Mouse (Mus musculus) limb, embryonic 11.5 days (tissue): ENCODE measurements around the gene Pfkl. TPM values are rescaled to one million over a fixed set of nuclear protein-coding genes. Genes with fewer than 3 reads are reported as not detected.
A peak's percentile ranks its signal among the peaks of the same experiment; 100 is the strongest.
"Not testable (repeated sequence)": the region's sequence is repeated elsewhere in the genome, so short reads cannot be mapped to it uniquely, and the experiment has no call there.

Experiments used
- ATAC-seq: fragments of 200-750 bp; cut with Nextera tagmentation; 2 replicates; pipeline ENCODE4 v1.8.0; 2017; ENCODE audit warnings: low read depth; ENCODE audit not compliant: insufficient number of reproducible peaks, low FRiP score, low TSS enrichment
- DNase-seq: peaks from one replicate; pipeline ENCODE4 v3.0.0-alpha.2; 2015; ENCODE audit warnings: low spot score
- H3K27ac ChIP-seq: fragments of 300-500 bp; sonication (generic); replicated peaks from 2 replicates; pipeline ENCODE4 v1.5.1; 2014; ENCODE audit warnings: low read depth, mild to moderate bottlenecking, low read length
- H3K27me3 ChIP-seq: fragments of 300-500 bp; sonication (generic); 2 replicates; pipeline ENCODE4 v1.6.1; 2014; ENCODE audit warnings: mild to moderate bottlenecking, low read length, mixed read lengths; ENCODE audit not compliant: control insufficient read depth, insufficient read depth
- H3K36me3 ChIP-seq: fragments of 300-500 bp; sonication (generic); 2 replicates; pipeline ENCODE4 v1.6.1; 2014; ENCODE audit warnings: mild to moderate bottlenecking, low read length, moderate library complexity, mixed read lengths; ENCODE audit not compliant: control insufficient read depth, insufficient read depth
- H3K4me1 ChIP-seq: fragments of 300-500 bp; sonication (generic); 2 replicates; pipeline ENCODE4 v1.6.1; 2014; ENCODE audit warnings: low read length, mixed read lengths; ENCODE audit not compliant: control insufficient read depth, insufficient read depth
- H3K4me2 ChIP-seq: fragments of 300-500 bp; sonication (generic); 2 replicates; pipeline ENCODE4 v1.6.1; 2014; ENCODE audit warnings: low read depth, mild to moderate bottlenecking, moderate library complexity; ENCODE audit not compliant: severe bottlenecking
- H3K4me3 ChIP-seq: fragments of 300-500 bp; sonication (generic); 2 replicates; pipeline ENCODE4 v1.5.1; 2014; ENCODE audit warnings: low read depth, low read length
- H3K9ac ChIP-seq: fragments of 300-500 bp; sonication (generic); 2 replicates; pipeline ENCODE4 v1.6.1; 2014; ENCODE audit warnings: mild to moderate bottlenecking, low read length
- H3K9me3 ChIP-seq: fragments of 300-500 bp; sonication (generic); 2 replicates; pipeline ENCODE4 v1.6.1; 2016; ENCODE audit warnings: low read length; ENCODE audit not compliant: control insufficient read depth
- WGBS: fragments of 180-500 bp; shearing (Covaris S2); extraction: QIAGEN DNeasy Blood & Tissue Kit; methylation state at CpG from one replicate; pipeline ENCODE4 v1.1.7; 2014; 5-methylcytosine and 5-hydroxymethylcytosine counted together
- polyA plus RNA-seq: library from polyadenylated mRNA; unstranded; fragments of >200 nt; fragmentation: Nextera tagmentation; extraction: Ambion mirVana; gene quantifications from 2 replicates; pipeline ENCODE4 v1.2.1, GENCODE M21; 2014

The Pfkl gene
- polyA plus RNA-seq, 1 experiment from 2014 or later, result 161 TPM

DNA sequence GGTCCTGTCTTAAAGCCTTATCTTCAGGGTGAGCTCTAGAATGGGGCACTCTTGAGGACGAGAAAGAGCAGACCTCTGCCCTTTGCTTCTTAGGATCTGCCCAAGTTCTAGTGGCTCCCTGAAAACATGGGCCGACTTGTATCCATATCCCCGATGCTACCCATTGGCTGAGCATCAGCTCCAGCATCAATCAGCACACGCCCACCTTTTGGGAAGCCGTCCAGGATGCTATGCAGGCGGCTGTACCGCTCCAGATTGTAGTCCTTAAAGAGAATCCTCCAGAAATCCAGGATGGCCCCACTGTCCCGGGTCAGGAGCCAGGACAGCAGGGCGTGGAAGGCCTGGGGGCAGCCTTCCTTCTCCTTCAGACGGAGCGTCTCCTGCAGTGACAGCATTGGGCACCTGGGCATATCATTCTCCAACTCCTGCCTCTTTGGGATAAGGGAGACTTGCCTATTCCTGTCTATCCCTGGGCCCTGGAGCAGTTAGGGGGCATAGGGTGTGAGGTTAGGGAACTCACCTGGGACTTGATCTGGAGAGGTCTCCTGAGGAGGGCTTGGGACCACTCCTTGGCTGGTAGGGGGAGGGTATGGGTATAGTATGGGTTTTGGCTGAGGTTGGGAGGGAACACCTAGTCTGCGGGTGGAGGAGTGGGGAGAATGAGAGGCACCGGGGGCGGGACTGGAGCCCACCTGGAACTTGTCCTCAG lies 33.0 kb upstream of the Pfkl start:
- H3K9ac ChIP-seq, result 0 out of 2 replicates have a peak overlapping the region, but pooled peaks have one; percentile 5
- WGBS, result 60% methylated on average over 14 of the region's 14 CpGs
- peak; percentile 36; the same call in 1 of the 2 replicates for ATAC-seq

DNA sequence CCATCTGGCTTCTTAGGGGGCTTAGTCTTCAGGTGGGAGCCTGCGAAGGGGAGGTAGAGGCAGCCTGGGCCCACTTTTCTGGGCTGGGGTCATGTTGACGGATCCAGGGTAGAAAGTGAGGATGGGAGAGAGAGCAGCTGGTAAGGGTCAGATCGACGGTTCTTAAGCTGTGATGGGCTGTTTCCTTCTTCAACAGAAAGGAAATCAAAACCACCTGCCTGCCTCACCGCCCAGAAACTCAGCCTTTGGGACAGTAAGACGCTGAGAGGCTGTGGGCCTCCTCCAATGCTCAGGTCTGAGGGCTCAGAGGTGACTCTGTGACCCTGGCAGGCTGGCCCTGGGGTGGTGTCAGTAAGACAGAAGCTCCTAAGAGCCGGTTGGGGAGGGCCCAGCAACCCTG lies 32.2 kb upstream of the Pfkl start:
- H3K9ac ChIP-seq, result no peak overlapping the region
- WGBS, result 33% methylated on average over 7 of the region's 7 CpGs

More for the DNA sequence above, 33.0 kb upstream of the Pfkl start:
- no peak for DNase-seq
- H3K4me3 ChIP-seq, result no peak overlapping the region
- H3K9me3 ChIP-seq, result no peaks in the 10 kb centered on the region
- no peak overlapping the region for H3K27ac ChIP-seq
- no peaks in the 10 kb centered on the region for H3K36me3 ChIP-seq
- 0 out of 2 replicates have a peak, but pooled peaks cover 2% of the 10 kb centered on the region for H3K4me1 ChIP-seq
- H3K27me3 ChIP-seq, result no peaks in the 10 kb centered on the region
- peak overlapping the region; percentile 34; the same call in 1 of the 2 replicates for H3K4me2 ChIP-seq

DNA sequence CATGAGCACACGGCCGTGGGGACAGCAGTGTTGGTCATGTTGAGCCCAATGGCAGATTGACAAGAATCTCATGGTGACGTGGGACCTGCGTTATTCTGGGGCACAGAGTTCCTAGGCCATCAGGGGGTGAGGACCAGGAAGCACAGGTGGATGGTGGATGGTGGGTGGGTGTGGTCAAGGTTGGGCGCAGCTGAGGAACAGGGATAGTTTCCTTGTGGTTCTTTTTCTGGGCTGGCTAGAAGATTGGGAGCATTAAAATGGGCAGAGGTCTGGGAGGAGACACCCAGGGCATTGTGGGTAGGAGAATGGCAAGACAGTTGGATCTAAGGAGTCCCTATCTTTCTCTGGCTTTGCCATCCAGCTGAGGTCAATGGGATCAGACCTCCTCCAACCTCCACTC lies 31.8 kb upstream of the Pfkl start, which contains the start of gene Dnmt3l:
Dnmt3l (plus strand) TSS at position 301 of the 400 bp plus-strand sequence.
- Histone ChIP-seq H3K4me1 (0 out of 2 replicates have a peak, but pooled peaks cover 2% of the 10 kb centered on the region), H3K27ac (no peak within 1 kb of the TSS), H3K9me3 (no peaks in the 10 kb centered on the region), H3K9ac (no peak within 1 kb of the TSS), H3K4me2 (no peak within 1 kb of the TSS), H3K27me3 (no peaks in the 10 kb centered on the region), H3K36me3 (no peaks in the 10 kb centered on the region), H3K4me3 (no peak within 1 kb of the TSS)
- DNase-seq (no peak), ATAC-seq (no peak)
- 95% methylated on average over 5 of the region's 5 CpGs for WGBS

More for the DNA sequence above, 32.2 kb upstream of the Pfkl start:
- Histone ChIP-seq H3K27ac (no peak overlapping the region), H3K36me3 (no peaks in the 10 kb centered on the region), H3K4me3 (no peak overlapping the region), H3K4me2 (no peak overlapping the region), H3K4me1 (0 out of 2 replicates have a peak, but pooled peaks cover 2% of the 10 kb centered on the region), H3K27me3 (no peaks in the 10 kb centered on the region), H3K9me3 (no peaks in the 10 kb centered on the region)
- no peak for ATAC-seq
- DNase-seq, result peak; percentile 32

DNA sequence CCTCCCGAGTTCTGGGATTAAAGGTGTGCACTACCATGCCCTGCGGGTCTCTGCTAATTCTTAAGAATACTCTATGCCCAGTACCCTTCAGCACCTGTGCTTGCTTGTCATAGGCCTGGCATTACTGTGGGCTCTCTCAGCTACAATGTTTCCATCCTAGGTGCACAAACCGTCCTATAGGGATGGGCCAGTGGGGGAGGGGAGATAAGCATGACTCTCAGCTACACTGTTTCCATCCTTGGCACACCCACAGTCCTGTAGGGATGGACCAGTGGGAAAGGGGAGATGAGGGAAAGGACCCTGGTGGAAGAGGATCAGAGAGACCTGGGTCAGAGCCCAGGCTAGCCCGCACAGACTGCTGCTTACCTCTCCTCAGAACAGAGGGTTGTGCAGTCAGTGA lies 27.3 kb upstream of the Pfkl start:
- 0 out of 2 replicates have a peak, but pooled peaks cover 2% of the 10 kb centered on the region for H3K4me1 ChIP-seq
- no peak overlapping the region for H3K27ac ChIP-seq
- no peaks in the 10 kb centered on the region for H3K9me3 ChIP-seq
- no peaks in the 10 kb centered on the region for H3K36me3 ChIP-seq
- H3K27me3 ChIP-seq, result no peaks in the 10 kb centered on the region
- no peak overlapping the region for H3K9ac ChIP-seq
- H3K4me2 ChIP-seq, result no peak overlapping the region
- no peak for ATAC-seq
- DNase-seq, result no peak
- WGBS, result 86% methylated on average over 4 of the region's 4 CpGs
- no peak overlapping the region for H3K4me3 ChIP-seq

DNA sequence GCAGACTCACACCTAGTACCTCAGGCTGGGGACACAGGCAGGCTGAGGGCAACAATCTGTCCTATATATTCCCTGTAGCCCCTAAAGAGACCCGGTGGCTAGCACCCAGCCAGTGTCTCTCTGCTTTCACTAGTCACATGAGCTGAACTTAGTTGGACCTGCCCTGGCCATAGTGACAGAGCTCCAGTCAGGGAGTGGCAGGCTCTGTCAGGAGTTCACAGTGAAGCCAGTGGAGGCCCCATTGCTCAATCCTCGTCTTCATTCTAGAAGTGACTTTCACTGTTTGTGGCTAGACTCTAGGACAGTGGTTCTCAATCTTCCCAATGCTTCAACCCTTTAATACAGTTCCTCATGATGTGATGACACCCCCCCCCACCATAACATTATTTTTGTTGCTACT lies 22.1 kb upstream of the Pfkl start:
- no peak for DNase-seq
- Histone ChIP-seq H3K4me1 (no peaks in the 10 kb centered on the region), H3K4me2 (no peak overlapping the region), H3K36me3 (no peaks in the 10 kb centered on the region), H3K27ac (no peak overlapping the region), H3K4me3 (no peak overlapping the region), H3K27me3 (no peaks in the 10 kb centered on the region), H3K9ac (no peak overlapping the region), H3K9me3 (no peaks in the 10 kb centered on the region)
- no peak for ATAC-seq
- WGBS, result 81% methylated on average over 2 of the region's 2 CpGs

- no peaks in the 10 kb centered on the region for H3K4me1 ChIP-seq
- H3K27me3 ChIP-seq, result no peaks in the 10 kb centered on the region
Observed at GRCm38 (mm10) chr10:78029080-78029479, 19.2 kb upstream of the Pfkl start.

DNA sequence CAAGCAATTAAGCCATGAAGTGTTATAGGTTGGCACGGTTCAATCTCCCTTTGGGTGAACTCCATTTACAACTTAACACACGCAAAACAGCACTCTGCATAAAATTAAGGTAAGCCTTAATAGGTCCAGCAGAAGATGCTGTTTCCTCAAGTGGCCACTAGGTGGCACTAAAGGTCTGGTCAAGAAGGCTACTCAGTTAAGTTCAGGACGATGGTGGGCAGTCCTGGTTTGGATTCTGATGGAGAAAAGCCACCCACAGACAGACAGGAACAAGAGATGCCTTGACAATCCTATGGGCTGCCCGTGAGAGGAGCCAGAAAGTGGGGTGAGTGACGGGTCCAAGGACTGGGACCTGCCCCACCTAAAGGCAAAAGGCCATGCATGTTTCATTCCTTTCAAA lies 18.2 kb upstream of the Pfkl start:
- Histone ChIP-seq H3K36me3 (no peaks in the 10 kb centered on the region), H3K27me3 (no peaks in the 10 kb centered on the region), H3K4me2 (no peak overlapping the region), H3K27ac (no peak overlapping the region), H3K9me3 (no peaks in the 10 kb centered on the region), H3K4me1 (no peaks in the 10 kb centered on the region), H3K9ac (no peak overlapping the region), H3K4me3 (no peak overlapping the region)
- DNase-seq (peak; percentile 82), ATAC-seq (peak; percentile 65; the same call in 1 of the 2 replicates)
- WGBS, result 7% methylated on average over 5 of the region's 5 CpGs

More at GRCm38 (mm10) chr10:78029080-78029479, 19.2 kb upstream of the Pfkl start:
- H3K4me3 ChIP-seq, result no peak overlapping the region
- no peak overlapping the region for H3K27ac ChIP-seq
- WGBS, result 80% methylated on average over 1 of the region's 1 CpGs
- DNase-seq (no peak), ATAC-seq (no peak)
- no peak overlapping the region for H3K4me2 ChIP-seq
- no peak overlapping the region for H3K9ac ChIP-seq
- H3K9me3 ChIP-seq, result no peaks in the 10 kb centered on the region
- H3K36me3 ChIP-seq, result no peaks in the 10 kb centered on the region

DNA sequence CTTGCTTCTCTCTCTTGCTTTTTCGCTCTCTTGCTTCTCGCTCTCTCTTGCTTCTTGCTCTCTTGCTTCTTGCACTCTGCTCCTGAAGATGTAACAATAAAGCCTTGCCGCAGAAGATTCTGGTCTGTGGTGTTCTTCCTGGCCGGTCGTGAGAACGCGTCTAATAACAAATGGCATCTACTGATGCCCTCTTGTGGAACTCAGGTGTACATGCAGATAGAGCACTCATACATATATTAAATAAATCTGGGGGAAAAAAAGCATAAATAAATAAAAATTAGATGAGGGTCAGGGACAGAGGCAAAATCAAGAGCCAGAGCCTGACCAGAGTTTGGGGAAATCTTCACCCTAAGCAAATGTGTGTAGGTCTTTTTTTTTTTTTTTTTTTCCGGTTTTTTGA lies 15.6 kb upstream of the Pfkl start:
- H3K9ac ChIP-seq, H3K4me3 ChIP-seq, H3K4me2 ChIP-seq, H3K4me1 ChIP-seq, H3K27me3 ChIP-seq, H3K36me3 ChIP-seq, DNase-seq, ATAC-seq, H3K9me3 ChIP-seq, H3K27ac ChIP-seq: not testable (repeated sequence)
- WGBS, result 81% methylated on average over 6 of the region's 8 CpGs
